Mouse (Mus musculus): ENCODE results near the gene Ehd3. TPM values are rescaled to one million over a fixed set of nuclear protein-coding genes. Genes with fewer than 3 reads are reported as not detected.
A peak's percentile ranks its signal among the peaks of the same experiment; 100 is the strongest.

The Ehd3 gene
- total RNA-seq (2022): 100 to 1,000 TPM; 120 to 137 (median 129) TPM

- DNase-seq (ENCODE audit: low spot score in 2 of 2): no peak
These were observed at the start of gene Ehd3 for GRCm38 (mm10) chr17:73803521-73804184. Gene Ehd3, plus strand, starts transcription at chr17:73804134.

- peak in 1 of 2 experiments; percentile 4 for DNase-seq (ENCODE audit: low spot score in 2 of 2)
These were observed 33.0 kb upstream of the Ehd3 start for GRCm38 (mm10) chr17:73770964-73771363.

GRCm38 (mm10) chr17:73786642-73787311, 17.2 kb upstream of the Ehd3 start:
- DNase-seq (ENCODE audit: low spot score in 2 of 2): no peak

GRCm38 (mm10) chr17:73790284-73791020, 13.5 kb upstream of the Ehd3 start:
- DNase-seq (ENCODE audit: low spot score in 2 of 2): no peak

GRCm38 (mm10) chr17:73796789-73797188, 7.1 kb upstream of the Ehd3 start:
- no peak for DNase-seq (ENCODE audit: low spot score in 2 of 2)

GRCm38 (mm10) chr17:73797706-73798105, 6.2 kb upstream of the Ehd3 start:
- DNase-seq (ENCODE audit: low spot score in 2 of 2): no peak

- peak; percentile 96 to 97 for DNase-seq (ENCODE audit: low spot score in 2 of 2)
These were observed 798 bp downstream of the Ehd3 start for GRCm38 (mm10) chr17:73804592-73805271.

GRCm38 (mm10) chr17:73806331-73806730, 2.4 kb downstream of the Ehd3 start:
- no peak for DNase-seq (ENCODE audit: low spot score in 2 of 2)

GRCm38 (mm10) chr17:73807211-73807610, 3.3 kb downstream of the Ehd3 start:
- DNase-seq (ENCODE audit: low spot score in 2 of 2): no peak

- DNase-seq (ENCODE audit: low spot score in 2 of 2): peak in 1 of 2 experiments; percentile 61
These were observed 4.5 kb downstream of the Ehd3 start for GRCm38 (mm10) chr17:73808431-73808830.

GRCm38 (mm10) chr17:73810801-73811200, 6.9 kb downstream of the Ehd3 start:
- DNase-seq (ENCODE audit: low spot score in 2 of 2): no peak

GRCm38 (mm10) chr17:73811566-73811965, 7.6 kb downstream of the Ehd3 start:
- no peak for DNase-seq (ENCODE audit: low spot score in 2 of 2)

- no peak for DNase-seq (ENCODE audit: low spot score in 2 of 2)
These were observed 9.2 kb downstream of the Ehd3 start for GRCm38 (mm10) chr17:73813031-73813660.

- DNase-seq (ENCODE audit: low spot score in 2 of 2): no peak
These were observed 10.7 kb downstream of the Ehd3 start for GRCm38 (mm10) chr17:73814500-73815190.

- DNase-seq (ENCODE audit: low spot score in 2 of 2): no peak
These were observed 13.9 kb downstream of the Ehd3 start for GRCm38 (mm10) chr17:73817697-73818380.

- DNase-seq (ENCODE audit: low spot score in 2 of 2): no peak
These were observed 15.0 kb downstream of the Ehd3 start for GRCm38 (mm10) chr17:73818936-73819335.

GRCm38 (mm10) chr17:73820726-73821125, 16.8 kb downstream of the Ehd3 start:
- DNase-seq (ENCODE audit: low spot score in 2 of 2): no peak

- no peak for DNase-seq (ENCODE audit: low spot score in 2 of 2)
These were observed 18.3 kb downstream of the Ehd3 start for GRCm38 (mm10) chr17:73822255-73822654.

- DNase-seq (ENCODE audit: low spot score in 2 of 2): no peak
These were observed 19.4 kb downstream of the Ehd3 start for GRCm38 (mm10) chr17:73823121-73824021.
